Mouse (Mus musculus) ES-E14 (cell line): ENCODE measurements at regions not wholly inside any gene's neighbourhood (a gene's known extent, or its start where the extent isn't known, plus 50 kb on each side); places are given as distances from the start of the nearest gene placed in this dataset.
A peak's percentile ranks its signal among the peaks of the same experiment; 100 is the strongest.

ENCODE experiments used
- DNase-seq: peaks from one replicate; pipeline ENCODE4 v3.0.0-alpha.2; 2013; ENCODE audit warnings: low read depth, low spot score
- H3K27ac ChIP-seq: 2 replicates; pipeline ENCODE4 v1.5.1; 2012; ENCODE audit warnings: low read depth, mild to moderate bottlenecking, low read length, moderate library complexity, mixed read lengths; ENCODE audit not compliant: poor library complexity, insufficient read depth, severe bottlenecking
- H3K36me3 ChIP-seq: 2 replicates; pipeline ENCODE4 v1.6.1; 2012; ENCODE audit warnings: mild to moderate bottlenecking, low read length, moderate library complexity, mixed read lengths; ENCODE audit not compliant: control insufficient read depth, poor library complexity, insufficient read depth, severe bottlenecking
- H3K4me1 ChIP-seq, 2 experiments: fragments of 150-350 bp in 1 of 2; sonication (generic) in 1 of 2; 2 replicates each; pipeline ENCODE4 v1.6.1; 2012; ENCODE audit warnings: low read length in 2 of 2, mild to moderate bottlenecking in 1 of 2, mixed read lengths in 1 of 2; ENCODE audit not compliant: control insufficient read depth in 2 of 2, insufficient read depth in 2 of 2, poor library complexity in 1 of 2
- H3K4me3 ChIP-seq, 2 experiments: fragments of 150-350 bp in 1 of 2; sonication (generic) in 1 of 2; 2 replicates each; pipeline ENCODE4 v1.5.1; 2012; ENCODE audit warnings: low read length in 2 of 2, low read depth in 1 of 2, mild to moderate bottlenecking in 1 of 2, mixed read lengths in 1 of 2; ENCODE audit not compliant: insufficient read depth in 1 of 2, poor library complexity in 1 of 2, severe bottlenecking in 1 of 2
- H3K9ac ChIP-seq: 2 replicates; pipeline ENCODE4 v1.6.1; 2012; ENCODE audit warnings: low read depth, mild to moderate bottlenecking, low read length, mixed read lengths; ENCODE audit not compliant: poor library complexity, insufficient read depth, severe bottlenecking
- H3K9me3 ChIP-seq: fragments of 150-350 bp; sonication (generic); 2 replicates; pipeline ENCODE4 v1.6.1; 2012; ENCODE audit warnings: low read depth, mild to moderate bottlenecking, low read length; ENCODE audit not compliant: control insufficient read depth, insufficient read depth
- CHD2 ChIP-seq: IDR thresholded peaks from 2 replicates; pipeline ENCODE4 v1.6.1; 2014; ENCODE audit warnings: mild to moderate bottlenecking, low read depth, low read length, inconsistent platforms
- HCFC1 ChIP-seq: IDR thresholded peaks from 2 replicates; pipeline ENCODE4 v1.6.1; 2012; ENCODE audit warnings: low read length, inconsistent platforms, borderline replicate concordance; ENCODE audit not compliant: insufficient read depth
- MAFK ChIP-seq: IDR thresholded peaks from 2 replicates; pipeline ENCODE4 v1.6.1; 2014; ENCODE audit warnings: mild to moderate bottlenecking, low read depth, low read length, inconsistent platforms; ENCODE audit not compliant: insufficient read depth
- ZC3H11A ChIP-seq: IDR thresholded peaks from 2 replicates; pipeline ENCODE4 v1.6.1; 2012; ENCODE audit warnings: low read depth, mild to moderate bottlenecking, inconsistent platforms, low read length, borderline replicate concordance
- ZNF384 ChIP-seq: IDR thresholded peaks from 2 replicates; pipeline ENCODE4 v1.6.1; 2012; ENCODE audit warnings: low read depth, low read length, inconsistent platforms
- in situ Hi-C, 2 experiments: fragments of 600-800 bp; cut with MboI; formaldehyde crosslinking; loops; one replicate each; pipeline ENCODE4 v1.15.1; 2025; ENCODE audit warnings: low sequenced_read_pairs in 2 of 2, inconsistent platforms in 1 of 2; ENCODE audit not compliant: unreplicated experiment in 2 of 2

- in situ Hi-C loops, result no loop called here
- Histone ChIP-seq H3K4me1 (peaks cover 4 to 7% of the 10 kb centered on the region in 2 experiments; a peak in 3 of 4 replicates), H3K36me3 (no peaks in the 10 kb centered on the region), H3K9me3 (no peaks in the 10 kb centered on the region), H3K9ac (no peak overlapping the region), H3K27ac (no peak overlapping the region; the same call in 1 of the 2 replicates), H3K4me3 (0 out of 4 replicates have a peak overlapping the region, but pooled peaks of 1 of the 2 experiments have one; percentile 16)
- TF ChIP-seq ZNF384 (no peak), ZC3H11A (no peak), CHD2 (no peak), HCFC1 (no peak), MAFK (no peak)
- DNase-seq, result peak; percentile 33
Measured at GRCm38 (mm10) chr12:27150871-27151853, 191.2 kb downstream of the Sox11 start.

DNA sequence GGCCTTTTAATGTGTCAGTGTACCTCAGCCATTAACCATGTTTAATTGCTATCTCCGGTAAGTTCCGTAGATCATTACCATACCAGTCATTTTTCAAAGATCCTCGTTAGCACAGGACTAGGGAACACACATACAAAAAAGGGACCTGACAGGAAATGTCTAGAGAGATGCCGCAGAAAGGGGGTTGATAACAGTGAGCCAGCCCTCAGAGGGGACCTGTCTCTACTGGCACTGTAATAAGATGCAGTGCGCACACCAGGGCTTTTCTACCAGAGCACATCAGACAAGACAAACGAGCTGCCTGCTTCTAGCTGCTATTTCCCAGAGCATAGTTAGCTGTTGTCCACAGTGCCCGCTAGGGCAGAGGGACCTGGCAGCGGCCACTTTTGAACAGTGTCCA lies 199.1 kb downstream of the Sox11 start:
- Histone ChIP-seq H3K4me3 (no peak overlapping the region), H3K9me3 (no peaks in the 10 kb centered on the region), H3K4me1 (peaks cover 2 to 18% of the 10 kb centered on the region in 2 experiments; a peak in 2 of 4 replicates), H3K27ac (no peak overlapping the region), H3K9ac (no peak overlapping the region), H3K36me3 (no peaks in the 10 kb centered on the region)
- TF ChIP-seq ZC3H11A (no peak), MAFK (no peak), HCFC1 (no peak), ZNF384 (no peak), CHD2 (no peak)
- in situ Hi-C loops, result no loop called here
- no peak for DNase-seq

DNA sequence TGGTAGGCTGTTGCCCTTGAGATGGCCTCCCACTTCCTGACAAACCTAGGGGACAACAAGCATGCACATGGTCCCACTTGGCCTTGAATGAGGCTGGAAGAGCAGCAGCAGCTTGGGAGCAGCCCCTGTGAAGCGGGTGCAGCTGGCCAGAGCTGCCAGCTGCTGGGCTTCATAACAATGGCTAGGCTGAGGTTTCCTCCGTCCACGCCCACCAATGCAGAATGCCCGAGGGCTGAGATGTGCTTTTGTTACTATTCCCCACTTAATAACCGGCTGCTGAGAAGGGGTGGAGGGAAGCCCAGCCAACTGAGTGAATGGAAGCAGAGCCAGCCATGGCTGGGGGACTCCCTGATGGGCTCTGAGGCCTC lies 202.1 kb downstream of the Sox11 start:
- H3K27ac ChIP-seq, result no peak overlapping the region
- H3K9me3 ChIP-seq, result no peaks in the 10 kb centered on the region
- in situ Hi-C loops, result no loop called here
- no peak overlapping the region for H3K4me3 ChIP-seq
- no peak overlapping the region for H3K9ac ChIP-seq
- no peaks in the 10 kb centered on the region for H3K36me3 ChIP-seq
- peak; percentile 44 for DNase-seq
- TF ChIP-seq HCFC1, result no peak
- no peak for TF ChIP-seq CHD2
- no peak for TF ChIP-seq MAFK
- no peak for TF ChIP-seq ZNF384
- no peak for TF ChIP-seq ZC3H11A
- H3K4me1 ChIP-seq, result peaks cover 2 to 21% of the 10 kb centered on the region in 2 experiments; a peak in 2 of 4 replicates

DNA sequence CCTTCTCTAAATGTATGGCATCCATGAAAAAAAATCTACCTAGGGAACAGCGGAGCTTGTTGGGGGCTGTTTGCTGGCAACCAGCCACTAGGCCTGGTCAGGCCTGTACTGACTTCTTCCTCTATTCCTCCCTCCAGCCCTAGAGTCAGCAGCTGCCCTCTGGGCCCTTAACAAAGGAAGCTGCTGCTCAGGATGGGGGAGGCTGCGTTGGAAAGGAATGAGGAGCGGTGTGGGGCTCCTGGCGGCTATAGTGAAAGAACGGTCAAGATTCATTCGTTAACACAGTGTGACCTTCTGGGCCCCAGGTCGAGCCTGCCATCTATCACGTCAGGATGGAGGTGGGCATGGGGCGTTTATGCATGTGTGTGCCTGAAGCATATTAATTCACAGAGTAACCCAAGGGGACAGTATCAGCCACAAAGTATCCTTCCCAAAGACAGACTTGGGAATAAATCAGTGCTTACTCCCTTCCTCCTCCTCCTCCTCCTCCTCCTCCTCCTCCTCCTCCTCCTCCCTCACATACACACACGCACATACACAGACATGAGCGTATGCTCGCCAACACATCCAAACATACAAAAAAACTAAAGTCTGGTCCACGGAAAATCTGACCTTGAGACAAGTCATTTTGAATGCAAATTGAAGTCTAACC lies 202.6 kb downstream of the Sox11 start:
- in situ Hi-C loops, result no loop called here
- DNase-seq, result no peak
- no peak overlapping the region for H3K9ac ChIP-seq
- H3K9me3 ChIP-seq, result no peaks in the 10 kb centered on the region
- peaks cover 2 to 21% of the 10 kb centered on the region in 2 experiments; a peak in 2 of 4 replicates for H3K4me1 ChIP-seq
- no peak for TF ChIP-seq MAFK
- no peaks in the 10 kb centered on the region for H3K36me3 ChIP-seq
- H3K4me3 ChIP-seq, result no peak overlapping the region
- no peak overlapping the region for H3K27ac ChIP-seq
